Mouse (Mus musculus): Measurements from ENCODE around the gene Lrrc27.

Lrrc27 gene

GRCm38 (mm10) chr7:139235651-139236358 is 23.0 kb downstream of the Lrrc27 start:
- in situ Hi-C loops (cut with MboI, MseI), result no loop called here

DNA sequence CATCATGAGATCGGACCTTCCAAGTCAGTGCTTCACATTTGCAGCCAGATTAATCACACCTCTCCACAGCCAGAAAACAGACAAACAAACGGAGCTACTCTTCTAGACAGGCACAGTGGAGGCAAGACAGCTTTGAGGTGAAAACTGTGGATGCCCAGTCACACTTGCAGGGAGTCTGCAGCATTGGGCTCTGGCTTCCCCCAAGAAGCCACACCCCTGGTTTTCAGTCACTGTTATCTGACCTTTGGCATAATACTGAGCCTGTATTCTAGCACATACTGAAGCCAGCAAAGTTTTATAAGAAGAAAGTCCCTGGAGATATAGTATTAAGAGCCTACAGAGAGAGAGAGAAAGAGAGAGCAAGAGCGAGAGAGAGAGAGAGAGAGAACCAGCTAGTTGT is 26.6 kb downstream of the Lrrc27 start:
- in situ Hi-C loops (cut with MboI, MseI), result no loop called here

- in situ Hi-C loops (cut with MboI, MseI), result loop anchor here (10.0 kb wide), 1 partner anchor 1931 kb away; the partner anchor contains the start of gene Ebf3
Measured at GRCm38 (mm10) chr7:139246086-139246485, 33.3 kb downstream of the Lrrc27 start.

DNA sequence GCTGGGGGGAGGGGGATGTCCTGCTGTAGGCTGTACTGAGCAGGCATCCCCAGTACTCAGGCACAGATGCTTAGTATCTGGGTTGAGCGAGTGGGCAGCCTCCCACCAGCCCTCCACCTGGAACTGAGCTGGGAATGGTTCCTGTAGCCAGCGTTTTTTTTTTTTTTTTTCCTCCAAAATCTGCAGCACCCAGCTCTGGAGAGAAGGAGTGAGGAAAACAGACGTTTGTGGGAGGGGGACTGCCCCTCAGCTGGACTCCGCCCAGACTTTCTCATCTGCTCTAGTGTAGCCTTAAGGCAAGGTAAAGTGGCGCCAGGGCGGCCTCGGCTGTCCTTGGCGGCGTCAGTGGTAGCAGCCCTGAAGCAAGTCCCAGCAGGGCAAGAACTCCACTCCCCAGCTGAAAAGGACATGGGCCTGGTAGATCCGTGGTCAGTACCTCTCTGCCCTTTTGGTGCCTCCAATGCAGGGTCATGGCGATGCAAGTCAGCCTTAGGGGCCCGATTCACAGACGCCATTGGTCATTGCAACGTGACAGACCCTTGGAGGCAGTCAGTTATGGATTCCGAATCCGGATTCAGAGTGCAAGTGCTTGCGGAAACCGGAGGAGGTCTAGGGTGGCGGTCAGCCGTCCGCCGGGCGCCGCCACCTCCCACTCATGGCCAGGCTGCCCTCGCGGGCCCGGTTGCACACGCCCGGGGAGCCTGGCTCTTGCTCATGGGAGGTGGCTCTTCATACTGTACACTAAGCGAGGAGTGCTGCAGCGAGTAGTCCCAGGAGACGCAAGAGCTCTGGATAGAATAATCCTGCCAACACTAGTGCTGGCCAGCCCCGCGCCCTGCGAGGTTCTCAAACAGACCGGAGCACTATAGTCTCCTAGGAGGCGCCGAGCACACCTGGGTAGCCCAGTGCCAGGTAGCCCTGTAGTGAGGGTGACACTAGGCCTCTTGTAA is 34.4 kb downstream of the Lrrc27 start:
- in situ Hi-C loops (cut with MboI, MseI), result loop anchor here (10.0 kb wide), 1 partner anchor 1932 kb away; the partner anchor contains the start of gene Ebf3

DNA sequence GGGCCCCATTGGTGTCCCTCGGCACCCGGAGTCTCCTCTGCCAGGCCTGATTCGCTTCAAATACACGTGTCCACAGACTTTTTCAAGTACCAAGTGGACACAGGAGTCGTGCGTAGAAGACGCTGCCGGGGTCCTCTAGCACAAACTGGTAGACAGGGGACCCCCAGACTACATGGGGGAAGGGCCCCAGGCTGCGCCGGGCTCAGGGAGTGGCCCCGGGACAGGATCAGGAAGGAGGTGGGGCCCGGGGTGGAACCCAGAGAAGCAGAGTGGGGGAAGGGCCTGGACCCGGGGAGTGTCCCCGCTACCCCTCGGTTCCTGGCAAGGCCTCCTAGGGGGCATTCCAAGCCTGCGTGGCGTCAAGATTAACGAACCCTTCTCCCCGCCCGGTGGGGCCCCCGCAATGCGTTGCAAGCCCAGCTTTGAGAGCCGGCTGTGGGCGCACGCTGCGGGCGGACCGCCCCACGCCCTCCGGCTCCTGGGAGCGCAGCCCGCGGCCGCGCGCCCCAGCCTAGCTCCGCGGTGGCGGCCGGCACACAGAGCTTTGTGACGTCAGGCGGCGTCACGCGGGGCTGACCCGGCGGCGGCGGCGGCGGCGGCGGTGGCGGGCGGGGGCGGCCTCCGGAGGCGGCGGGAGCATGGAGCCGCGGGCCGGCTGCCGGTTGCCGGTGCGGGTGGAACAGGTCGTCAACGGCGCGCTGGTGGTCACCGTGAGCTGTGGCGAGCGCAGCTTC is 35.3 kb downstream of the Lrrc27 start, which contains the start of gene Pwwp2b:
TSS of gene Pwwp2b (plus strand) at position 602 of the 734 bp plus-strand sequence.
- in situ Hi-C loops (cut with MboI, MseI), result loop anchor here (10.0 kb wide), 1 partner anchor 1933 kb away; the partner anchor contains the start of gene Ebf3

GRCm38 (mm10) chr7:139248615-139249405 is 36.0 kb downstream of the Lrrc27 start:
- in situ Hi-C loops (cut with MboI, MseI), result loop anchor here (10.0 kb wide), 1 partner anchor 1934 kb away; the partner anchor contains the start of gene Ebf3

- in situ Hi-C loops (cut with MboI, MseI), result loop anchor here (10.0 kb wide), 1 partner anchor 1935 kb away; the partner anchor contains the start of gene Ebf3
Measured at GRCm38 (mm10) chr7:139249406-139250210, 36.8 kb downstream of the Lrrc27 start.

GRCm38 (mm10) chr7:139251881-139252301 is 39.1 kb downstream of the Lrrc27 start:
- in situ Hi-C loops (cut with MboI, MseI), result no loop called here

DNA sequence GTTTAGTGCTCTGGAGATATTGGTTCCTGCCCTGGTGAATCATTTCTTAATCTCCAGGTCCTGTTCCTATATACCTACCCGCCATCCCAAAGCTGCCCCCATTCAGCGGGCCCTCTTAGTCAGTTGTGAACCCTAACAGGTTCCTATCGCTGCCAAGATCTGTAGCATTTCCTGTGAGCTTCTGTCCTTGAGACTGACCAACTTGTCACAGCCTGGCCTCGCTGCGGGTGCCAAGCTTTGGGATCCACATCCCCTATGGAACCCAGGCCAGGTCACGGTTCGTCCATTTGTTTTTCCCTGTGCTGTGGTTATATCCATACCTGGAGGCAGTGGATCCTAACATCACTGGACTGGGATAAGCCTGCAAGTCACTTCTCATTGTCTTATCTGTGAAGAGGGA is 39.8 kb downstream of the Lrrc27 start:
- in situ Hi-C loops (cut with MboI, MseI), result no loop called here

DNA sequence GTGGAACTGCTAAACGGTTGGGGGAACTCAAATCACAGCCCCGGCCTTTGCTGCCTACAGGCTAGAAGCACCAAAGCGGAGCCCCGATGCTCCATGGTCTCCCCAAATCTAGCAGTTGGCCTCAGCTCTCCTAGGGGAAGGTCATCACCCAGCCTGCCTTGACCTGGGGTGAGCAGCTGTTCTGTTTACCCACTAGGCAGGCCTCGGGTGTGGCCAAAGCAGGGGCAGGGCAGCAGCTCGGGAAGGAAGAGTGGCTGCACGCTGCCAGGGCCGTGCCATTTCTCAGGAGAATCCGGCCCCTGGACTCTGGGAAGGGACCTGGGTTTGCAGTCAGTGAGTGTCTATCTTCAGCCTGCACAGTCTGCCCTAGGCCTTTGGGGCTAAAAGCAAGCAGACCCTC is 40.2 kb downstream of the Lrrc27 start:
- in situ Hi-C loops (cut with MboI, MseI), result no loop called here

GRCm38 (mm10) chr7:139253462-139253861 is 40.7 kb downstream of the Lrrc27 start:
- in situ Hi-C loops (cut with MboI, MseI), result no loop called here

DNA sequence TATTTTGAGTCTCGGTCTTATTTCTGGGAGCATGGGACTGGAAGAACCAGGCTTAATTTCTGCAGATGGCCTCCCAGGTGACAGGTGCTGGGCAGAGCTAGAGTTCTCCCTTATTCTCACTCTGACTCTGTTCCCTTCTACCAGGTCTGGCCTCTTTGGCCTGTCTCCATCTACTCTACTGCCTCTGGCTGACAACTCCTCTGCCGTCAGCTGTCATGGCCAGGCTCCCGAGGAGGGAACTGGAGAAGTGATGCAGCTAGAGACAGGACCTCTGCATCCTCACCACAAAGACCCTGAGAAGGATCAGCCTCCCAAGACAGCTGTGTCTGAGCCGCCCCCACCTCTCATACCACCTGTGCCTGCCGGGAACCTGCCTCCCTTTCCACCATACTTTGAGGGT is 41.8 kb downstream of the Lrrc27 start:
- in situ Hi-C loops (cut with MboI, MseI), result no loop called here

GRCm38 (mm10) chr7:139257752-139258542 is 45.2 kb downstream of the Lrrc27 start:
- in situ Hi-C loops (cut with MboI, MseI), result no loop called here

- in situ Hi-C loops (cut with MboI, MseI), result no loop called here
Measured at GRCm38 (mm10) chr7:139264337-139264736, 51.5 kb downstream of the Lrrc27 start.

- in situ Hi-C loops (cut with MboI, MseI), result no loop called here
Measured at GRCm38 (mm10) chr7:139265634-139266033, 52.8 kb downstream of the Lrrc27 start.

- in situ Hi-C loops (cut with MboI, MseI), result no loop called here
Measured at GRCm38 (mm10) chr7:139266431-139266830, 53.6 kb downstream of the Lrrc27 start.

DNA sequence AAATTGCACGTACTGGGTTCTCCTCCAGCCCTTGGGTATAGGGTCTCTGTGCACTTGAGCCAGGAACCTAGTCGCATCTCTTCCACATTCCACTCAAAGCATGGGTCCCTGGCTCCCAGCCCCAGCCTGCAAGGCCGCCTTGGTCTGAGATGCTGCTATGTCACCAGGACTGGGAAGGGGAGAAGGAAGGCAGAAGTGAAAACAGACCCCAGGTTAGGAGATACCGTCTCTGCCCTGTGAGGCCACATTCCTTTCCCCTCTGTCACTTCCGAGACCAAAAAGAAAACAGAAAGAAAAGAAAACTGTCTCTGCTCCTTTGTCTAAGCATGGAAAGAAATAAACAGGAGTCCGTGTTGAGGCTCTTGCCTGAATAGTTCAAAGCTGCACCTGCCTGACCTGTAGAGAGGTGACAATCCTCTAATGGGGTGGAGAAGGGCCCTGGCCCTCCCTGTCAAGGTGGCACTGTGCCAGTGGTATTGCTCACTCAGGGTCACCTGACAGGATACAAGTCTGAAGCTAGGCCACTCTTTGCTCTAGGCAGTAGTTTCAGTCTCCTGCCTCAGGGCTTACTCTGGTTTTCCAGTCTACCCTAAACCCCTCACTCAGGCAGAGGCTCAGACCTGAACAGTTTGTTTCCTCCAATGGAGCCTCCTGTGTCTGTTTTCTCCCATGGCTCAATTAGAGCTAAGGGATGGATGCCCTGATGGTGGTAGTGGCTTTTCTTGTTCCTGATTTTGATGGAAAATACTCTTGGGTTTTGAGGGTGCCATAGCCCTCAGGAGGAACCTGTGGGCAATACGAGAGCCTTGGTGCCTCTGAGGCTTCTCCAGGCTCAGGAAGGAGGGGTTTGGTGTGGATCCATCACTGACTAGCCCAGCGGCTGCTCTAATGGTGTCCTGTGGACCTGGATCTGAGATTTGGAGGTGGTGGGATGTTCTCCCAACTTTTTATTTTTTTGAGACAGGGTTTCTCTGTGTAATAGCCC is 54.4 kb downstream of the Lrrc27 start:
- in situ Hi-C loops (cut with MboI, MseI), result no loop called here

- in situ Hi-C loops (cut with MboI, MseI), result no loop called here
Measured at GRCm38 (mm10) chr7:139270738-139271137, 58.0 kb downstream of the Lrrc27 start.
